Mouse (Mus musculus): Measurements from ENCODE around the gene Mbd6.
"Not testable (repeated sequence)": the region's sequence is repeated elsewhere in the genome, so short reads cannot be mapped to it uniquely, and the experiment has no call there.

The Mbd6 gene

DNA sequence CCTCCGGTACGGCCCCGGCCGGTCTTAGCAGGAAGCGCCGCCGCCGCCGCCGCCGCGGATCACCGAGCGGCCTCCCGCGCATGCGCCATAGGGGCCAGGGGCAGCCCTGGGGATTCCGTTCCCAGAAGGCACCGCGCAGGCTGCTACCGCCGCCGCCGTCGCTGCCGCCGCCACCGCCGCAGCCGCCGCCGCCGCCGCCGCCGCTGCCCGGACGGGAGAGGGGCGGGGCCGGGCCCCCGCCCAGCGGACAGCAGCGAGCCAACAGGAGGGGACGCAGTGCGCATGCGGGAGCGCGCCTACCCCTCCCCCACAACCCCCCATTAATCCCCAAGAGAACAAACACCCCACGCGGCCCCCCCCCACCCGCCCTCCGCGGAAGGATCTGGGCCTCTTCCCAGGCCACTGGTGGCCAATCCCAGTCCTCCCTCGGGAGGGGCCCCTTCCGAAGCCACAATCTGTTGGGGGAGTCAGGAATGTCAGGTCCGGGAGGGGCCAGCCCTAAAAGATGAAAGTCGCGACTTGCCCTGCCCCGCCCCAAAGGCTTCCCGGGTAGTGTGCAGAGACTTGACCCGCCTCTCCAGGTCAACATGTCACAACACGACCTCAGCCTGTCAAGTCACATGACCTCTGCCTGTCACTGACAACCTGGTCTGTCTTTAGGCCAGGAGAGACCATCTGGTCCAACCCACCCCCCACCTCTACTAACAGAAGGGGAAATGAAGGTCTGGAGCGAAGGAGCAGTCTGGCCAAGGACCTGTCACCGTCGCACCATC is at the start of gene Mbd6:
Gene Mbd6, minus strand, starts transcription at position 219 of the 773 bp plus-strand sequence.
- DNase-seq (ENCODE audit: low spot score), result peak; percentile 92

DNA sequence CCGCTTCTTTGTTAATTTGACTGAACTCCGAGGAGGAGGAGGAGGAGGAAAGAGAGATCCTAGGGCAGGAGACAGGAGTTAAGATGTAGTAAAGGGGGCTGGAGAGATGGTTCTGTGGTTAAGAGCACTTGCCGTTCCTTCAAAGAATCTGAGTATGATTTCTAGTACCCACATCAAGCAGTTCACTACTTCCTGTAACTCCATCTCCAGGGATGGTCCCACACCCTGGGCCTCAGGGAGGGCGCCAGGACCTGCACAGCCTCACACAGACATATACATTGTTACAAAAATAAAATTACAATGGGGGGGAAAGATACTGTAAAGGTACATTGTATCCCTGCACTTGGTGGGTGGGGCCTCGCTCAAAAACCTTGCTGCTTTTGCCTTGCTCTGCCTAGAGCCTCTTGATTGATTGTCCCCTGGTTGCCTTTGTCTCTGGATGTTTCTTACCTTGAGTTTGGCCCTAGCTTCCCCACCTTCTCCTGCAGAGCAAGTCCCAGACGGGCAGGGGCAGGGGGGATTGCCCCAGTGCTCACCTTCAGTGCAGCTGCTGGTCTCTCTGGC is 48.8 kb upstream of the Mbd6 start:
- DNase-seq (ENCODE audit: low spot score), result peak; percentile 45

DNA sequence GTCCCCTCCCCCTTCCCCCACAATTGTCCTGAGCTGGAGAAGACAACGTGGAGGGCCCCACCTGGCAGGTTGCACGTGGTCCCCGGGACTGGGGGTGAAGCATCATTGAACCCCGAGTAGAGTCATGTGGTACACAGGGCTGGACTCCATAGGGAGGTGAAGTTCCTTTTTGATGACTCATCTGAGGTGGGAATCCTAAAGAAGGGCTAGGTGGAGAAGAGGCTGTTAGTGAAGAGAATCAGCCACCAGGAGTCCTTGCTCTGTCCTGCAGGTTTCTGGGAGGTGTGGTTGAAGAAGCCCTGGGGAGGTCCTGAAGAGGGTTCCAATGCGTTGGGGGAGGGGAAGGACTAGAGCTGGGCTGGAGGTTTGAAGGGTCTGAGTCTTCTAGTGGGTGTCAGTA is 48.1 kb upstream of the Mbd6 start:
- no peak for DNase-seq (ENCODE audit: low spot score)

DNA sequence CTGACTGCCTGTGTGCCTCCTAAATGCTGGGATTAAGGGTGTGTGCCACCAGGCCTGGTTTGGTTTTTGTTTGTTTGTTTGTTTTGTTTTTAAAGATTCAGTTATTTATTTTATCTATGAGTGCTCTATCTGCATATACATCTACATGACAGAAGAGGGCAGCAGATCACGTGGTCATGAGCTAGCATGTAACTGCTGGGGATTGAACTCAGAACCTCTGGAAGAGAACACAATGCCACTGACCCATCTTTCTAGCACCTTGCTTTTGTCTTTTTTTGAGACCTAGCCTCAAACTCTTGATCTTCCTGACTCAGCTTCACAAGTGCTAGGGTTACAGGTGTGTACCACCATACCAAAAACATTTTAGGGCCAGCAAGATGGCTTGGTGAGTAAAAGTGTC is 46.5 kb upstream of the Mbd6 start:
- no peak for DNase-seq (ENCODE audit: low spot score)

DNA sequence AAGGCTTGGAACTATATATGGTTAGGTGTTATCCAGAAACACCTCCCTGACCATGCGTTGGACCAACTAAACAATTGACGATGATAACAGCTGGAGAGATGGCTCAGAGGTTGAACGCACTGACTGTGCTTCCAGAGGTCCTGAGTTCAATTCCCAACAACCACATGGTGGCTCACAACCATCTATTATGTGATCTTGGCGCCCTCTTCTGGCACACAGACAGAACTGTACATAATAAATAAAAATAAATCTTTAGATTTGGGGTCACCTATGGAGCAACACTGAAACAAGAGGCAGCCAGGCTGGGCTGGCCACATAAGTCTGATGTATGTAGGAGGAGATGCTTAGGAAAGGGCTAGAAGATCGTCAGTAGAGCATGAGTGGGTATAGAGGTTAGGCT is 44.3 kb upstream of the Mbd6 start:
- no peak for DNase-seq (ENCODE audit: low spot score)

DNA sequence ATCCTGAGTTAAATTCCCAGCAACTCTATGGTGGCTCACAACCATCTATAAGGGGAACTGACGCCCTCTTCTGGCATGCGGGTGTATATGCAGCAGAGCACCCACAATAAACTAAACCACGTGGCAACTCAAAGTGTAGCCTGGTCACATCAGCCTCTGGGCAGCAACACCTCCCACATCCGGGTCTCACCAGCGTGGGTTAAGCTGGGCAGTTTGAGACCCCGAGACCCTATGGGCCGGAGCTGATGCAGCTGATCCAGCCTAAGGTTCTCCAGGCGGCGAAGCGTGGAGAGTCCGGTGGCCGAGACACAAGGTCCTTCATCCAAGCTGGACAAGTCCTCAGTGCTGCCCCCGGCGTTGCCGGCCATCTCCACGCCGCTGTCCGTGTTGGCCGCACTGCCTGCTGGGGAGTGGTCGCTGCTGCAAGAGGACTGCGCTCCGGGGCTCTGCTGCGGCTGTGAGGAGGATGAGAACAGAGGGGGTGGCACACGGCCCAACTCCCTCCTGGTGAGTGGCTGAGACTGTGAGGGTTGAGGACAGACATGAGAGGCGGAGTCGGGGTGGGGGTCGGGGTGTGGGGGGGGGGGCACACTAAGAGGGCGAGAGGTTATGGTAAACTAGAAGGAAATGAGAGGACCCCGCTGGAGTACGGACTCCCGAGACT is 43.5 kb upstream of the Mbd6 start:
- no peak for DNase-seq (ENCODE audit: low spot score)

DNA sequence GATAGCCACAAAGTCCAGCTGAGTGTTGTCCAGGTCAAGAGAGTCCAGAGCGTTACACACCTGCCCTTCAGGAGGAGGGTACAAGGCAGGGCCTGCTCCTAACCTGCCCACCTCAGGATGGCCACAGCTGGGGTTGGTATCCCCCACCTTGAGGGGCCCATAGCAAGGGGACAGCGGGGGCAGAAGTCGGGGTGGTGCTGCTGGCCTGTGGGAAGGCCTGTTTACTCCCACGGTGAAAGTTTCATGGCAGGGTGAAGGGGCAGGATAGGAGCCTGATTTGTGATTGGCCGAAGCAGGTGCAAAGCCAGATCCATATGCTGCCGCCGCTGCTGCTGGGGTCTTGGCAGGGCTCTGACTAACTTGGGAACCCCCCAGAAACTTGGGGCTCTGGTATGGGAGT is 41.4 kb upstream of the Mbd6 start:
- DNase-seq (ENCODE audit: low spot score), result no peak

DNA sequence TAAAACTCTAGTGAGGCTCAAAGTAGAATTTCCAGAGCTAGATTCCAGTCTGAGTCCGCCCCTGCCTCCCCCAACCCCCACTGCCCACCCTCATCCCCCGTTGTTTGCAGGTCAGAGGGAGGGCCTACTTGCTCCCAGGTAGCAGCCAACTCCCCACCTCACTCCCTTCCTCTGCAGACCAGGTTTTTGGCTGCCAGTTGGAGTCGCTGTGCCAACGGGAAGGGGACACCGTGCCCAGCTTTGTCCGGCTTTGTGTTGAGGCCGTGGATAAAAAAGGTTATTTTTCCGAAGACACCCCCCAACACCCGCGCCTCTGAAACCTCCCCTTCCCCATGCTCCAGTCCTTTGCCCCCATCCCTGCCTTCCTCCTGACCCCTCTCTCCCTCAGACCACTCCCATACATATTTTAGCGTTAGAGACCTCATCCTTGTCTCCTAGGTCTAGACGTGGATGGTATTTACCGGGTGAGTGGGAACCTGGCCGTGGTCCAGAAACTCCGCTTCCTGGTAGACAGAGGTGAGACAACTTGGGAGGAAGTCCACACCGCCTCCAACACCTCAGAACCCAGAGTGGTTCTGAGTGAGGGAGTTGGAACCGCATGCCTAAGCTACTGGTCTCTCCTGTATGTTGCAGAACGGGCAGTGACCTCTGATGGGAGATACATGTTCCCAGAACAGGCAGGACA is 38.8 kb upstream of the Mbd6 start:
- no peak for DNase-seq (ENCODE audit: low spot score)

DNA sequence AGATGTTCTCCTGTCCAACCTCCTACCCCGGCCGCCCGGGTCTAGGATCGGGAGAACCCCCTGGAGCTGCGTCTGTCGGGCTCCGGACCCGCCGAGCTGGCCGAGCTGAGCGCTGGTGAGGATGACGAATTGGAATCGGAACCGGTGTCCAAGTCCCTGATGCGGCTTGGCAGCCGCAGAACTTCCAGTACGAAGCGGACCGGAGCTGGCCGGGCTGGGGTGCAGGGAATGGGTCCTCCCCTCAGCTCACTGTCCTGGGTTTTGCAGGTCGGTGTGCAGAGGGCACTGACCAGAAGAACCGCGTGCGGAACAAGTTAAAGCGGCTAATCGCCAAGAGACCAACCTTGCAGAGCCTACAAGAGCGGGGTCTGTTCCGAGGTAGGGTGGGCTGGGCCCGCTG is 38.0 kb upstream of the Mbd6 start:
- DNase-seq (ENCODE audit: low spot score), result no peak

DNA sequence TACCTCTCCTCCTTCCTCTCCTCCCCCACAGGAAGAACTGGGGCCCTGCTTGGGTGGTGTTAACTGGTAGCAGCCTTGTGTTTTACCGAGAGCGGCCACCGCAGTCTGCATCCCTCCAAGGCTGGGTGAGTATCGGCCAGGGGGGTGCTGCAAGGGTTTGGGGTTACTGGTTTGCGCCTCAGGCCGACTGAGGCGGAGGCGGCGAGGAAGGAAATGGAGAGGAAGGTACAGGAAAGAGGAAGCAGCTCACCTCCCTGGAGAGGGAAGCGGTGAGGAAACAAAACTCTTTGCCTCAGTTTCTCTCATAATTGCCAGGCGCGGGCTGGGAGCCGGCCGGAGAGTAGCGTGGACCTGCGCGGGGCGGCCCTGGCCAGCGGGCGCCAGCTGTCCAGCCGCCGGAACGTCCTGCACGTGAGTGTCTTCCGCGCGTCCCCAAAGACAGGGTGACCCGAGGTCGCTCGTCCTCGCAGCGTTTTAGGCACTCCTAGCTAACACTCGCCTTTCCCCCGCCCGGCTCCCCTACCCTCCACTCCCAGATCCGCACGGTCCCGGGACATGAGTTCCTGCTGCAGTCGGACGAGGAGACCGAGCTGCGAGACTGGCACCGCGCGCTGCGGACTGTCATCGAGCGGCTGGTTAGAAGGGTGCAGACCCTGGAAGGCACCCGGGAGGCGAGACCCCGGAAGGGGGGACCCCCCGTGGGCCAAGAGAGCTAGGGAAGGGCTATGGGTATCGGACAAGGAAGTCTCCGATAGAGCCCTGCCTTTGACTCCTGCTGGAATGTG is 37.4 kb upstream of the Mbd6 start:
- DNase-seq (ENCODE audit: low spot score), result peak; percentile 55

DNA sequence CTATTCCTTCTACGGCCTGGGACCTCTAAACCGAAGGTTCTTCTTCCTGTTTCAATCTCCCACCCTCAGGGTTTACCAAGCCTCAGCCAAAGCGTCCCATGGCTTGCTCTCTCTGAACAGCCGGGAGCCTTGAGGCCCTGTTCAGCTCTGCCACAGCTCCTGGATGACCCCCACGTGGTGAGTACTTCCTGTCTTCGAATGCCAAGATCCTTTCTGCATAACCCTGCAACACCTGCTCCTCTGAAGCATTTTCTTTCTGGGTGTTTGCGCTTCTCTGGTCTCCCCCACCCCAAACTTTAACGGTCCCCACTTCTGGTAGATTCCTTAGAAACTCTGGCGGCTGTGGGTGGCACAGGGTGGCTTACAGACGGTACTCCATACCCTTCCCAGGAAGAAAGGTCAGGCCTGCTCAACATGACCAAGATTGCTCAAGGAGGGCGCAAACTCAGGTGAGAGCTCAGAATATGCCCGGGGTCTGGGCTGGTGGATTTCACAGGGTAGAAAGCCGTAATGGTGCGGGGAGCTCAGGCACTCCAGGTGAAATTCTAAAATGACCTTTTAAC is 36.7 kb upstream of the Mbd6 start:
- DNase-seq (ENCODE audit: low spot score), result peak; percentile 52

DNA sequence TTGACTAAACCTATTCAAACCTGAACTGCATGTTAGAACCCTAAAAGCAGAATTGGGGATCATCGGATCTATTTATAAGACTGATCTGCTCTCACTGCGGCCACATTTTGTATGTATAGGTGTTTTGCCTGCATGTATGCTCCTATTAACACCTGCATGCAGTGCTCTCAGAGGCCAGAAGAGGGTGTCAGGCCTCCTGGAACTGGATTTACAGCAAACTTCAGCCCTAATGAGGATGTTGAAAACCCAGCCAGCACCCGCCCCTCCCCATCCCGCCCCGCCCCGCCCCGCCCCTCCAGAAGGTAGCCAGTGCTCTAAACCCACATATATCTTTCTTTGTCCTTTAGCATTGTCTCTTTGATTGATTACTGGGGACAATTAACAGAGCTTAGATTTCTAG is 35.7 kb upstream of the Mbd6 start:
- DNase-seq (ENCODE audit: low spot score), result peak; percentile 86

DNA sequence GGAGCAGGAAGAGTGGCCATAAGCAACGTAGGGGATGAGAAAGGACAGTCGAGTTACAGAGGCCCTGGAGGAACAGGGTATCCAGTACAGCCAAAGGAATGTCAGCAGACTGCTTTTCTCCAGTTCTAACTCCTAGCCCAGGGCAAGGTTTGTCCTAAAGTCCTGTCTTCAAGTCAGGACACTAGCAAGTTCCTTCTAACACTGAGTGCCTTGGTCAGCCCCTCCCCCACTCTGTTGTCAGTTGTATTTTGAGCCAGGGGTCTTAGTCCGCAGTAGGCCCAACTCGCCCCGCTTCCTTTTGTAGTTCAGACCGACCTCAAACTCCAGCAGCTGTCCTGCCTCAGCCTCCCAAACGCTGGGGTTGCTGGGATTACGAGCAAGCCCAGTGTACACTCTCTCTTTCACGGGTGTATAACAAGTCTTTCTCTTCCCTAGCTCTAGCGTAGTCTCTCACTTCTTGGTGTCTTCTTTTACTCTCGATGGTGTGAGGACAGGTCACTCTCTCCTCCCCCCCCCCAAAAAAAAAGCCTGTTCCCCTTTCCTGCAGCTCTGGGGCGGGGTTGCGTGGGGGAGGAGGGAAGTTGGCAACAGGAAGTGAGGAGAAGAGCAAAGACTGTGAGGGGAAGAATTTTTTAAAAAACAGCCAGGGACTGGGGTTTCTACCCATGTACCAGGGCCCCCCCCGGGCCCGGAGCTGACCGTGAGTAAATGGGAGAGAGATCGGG is 34.5 kb upstream of the Mbd6 start:
- no peak for DNase-seq (ENCODE audit: low spot score)

DNA sequence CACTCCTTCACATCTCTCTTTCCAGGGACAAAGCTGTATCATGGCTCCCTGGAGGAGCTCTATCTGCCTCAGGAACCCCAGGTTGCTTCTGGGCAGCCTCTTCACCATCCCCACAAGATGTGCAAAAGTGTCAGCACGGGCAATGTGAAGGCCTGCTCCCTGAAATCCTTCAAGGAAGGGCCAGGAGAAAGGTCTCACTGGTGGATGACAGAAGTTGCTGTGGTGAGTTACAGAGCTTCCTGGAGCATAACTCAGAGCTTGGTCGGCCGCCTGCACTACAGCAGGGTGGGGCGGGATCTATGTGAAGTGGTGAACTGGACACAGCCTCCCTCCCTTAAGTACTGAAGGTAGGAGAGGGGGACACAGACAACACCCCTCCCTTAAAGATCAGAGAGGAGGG is 33.9 kb upstream of the Mbd6 start:
- DNase-seq (ENCODE audit: low spot score), result no peak

DNA sequence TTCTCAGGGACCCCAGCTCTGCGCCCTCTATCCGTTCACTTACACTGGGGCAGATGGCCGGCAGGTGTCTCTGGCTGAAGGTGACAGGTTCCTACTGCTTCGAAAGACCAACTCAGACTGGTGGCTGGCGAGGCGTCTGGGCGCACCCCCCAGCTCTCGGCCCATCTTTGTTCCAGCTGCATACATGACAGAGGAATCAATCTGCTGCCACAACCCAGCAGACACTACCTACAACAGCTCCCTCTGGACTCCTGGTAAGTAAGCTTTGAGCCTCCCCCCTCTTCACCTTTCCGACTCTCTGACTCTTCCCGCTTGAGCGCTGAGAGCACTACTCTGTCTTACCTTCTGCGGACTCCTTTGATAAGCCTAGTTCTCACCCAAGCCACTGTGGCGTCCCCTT is 33.4 kb upstream of the Mbd6 start:
- DNase-seq (ENCODE audit: low spot score), result peak; percentile 40

DNA sequence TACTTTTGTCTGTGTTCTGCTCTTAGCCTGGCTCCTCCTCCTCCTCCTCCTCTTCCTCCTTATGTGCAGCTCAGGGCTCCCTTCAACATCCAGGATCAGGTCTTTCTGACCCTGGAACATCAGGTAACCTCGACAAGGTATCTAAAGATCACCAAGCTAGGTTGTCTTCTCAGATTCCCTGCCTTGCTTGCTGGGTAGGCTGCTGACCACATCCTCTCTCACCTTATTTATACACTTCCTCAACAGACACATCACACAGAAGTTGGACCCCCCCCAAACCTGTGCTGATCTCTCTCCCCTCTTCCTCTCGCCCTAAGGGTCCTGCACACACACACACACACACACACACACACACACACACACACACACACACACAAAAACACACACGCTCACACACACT is 32.8 kb upstream of the Mbd6 start, which contains the start of gene Arhgap9:
Gene Arhgap9, plus strand, starts transcription at position 344 of the 400 bp plus-strand sequence.
- DNase-seq (ENCODE audit: low spot score), result peak; percentile 63

DNA sequence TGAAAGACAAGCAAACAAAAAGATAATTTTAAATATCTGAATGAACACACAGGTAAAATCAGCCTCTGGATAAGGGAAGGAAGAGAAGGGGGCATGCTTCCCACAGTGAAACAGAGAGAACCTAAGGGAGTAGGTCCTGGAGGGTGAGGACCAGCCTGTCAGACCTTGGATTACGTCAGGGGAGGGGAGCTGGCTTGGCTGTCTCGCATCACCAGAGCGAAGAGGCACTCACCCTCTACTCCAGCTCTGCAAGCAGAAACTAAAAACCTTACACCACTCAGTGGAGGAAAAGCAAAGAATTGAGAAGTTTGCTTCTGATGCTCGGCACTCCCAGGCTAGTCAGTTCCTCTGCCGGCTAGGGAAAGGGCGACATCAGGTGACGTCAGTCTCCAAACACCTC is 31.2 kb upstream of the Mbd6 start:
- DNase-seq (ENCODE audit: low spot score), result no peak

DNA sequence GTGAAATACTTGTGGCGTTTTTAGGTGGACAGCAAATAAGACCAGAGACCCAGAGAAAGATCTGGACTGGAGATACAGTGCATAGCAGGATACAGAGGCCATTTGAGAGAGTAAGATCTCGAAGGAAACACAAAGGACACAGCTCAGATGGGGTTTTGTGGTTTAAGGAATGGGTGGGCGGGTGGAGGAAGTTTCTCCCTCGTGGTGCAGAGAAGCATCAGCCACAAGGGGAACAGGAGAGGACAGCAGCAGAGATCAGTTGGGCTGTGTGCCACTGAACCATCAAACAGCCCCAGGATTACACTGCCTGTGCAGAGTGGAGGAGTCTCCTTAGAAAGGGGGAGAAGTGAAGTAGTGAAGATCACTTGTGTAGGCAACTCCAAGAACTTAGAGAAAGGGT is 29.2 kb upstream of the Mbd6 start:
- no peak for DNase-seq (ENCODE audit: low spot score)

DNA sequence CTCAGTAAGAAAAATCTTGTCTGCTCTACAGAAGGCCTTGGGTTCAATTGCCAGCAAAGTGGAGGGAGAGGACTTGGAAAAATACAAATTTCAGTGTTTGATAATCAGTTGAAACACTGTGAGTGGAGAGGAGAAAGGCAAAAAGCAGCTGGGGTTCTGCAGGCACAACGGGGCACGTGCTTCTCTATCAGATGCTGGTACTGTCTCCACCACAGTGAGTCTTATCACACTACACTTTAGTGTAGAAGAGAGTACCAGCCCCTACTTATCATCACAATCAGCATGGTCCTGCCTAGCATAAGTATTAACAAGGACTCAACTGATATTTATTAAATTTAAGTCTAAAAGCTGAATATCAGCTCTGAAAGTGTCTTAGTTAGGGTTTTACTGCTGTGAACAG is 28.5 kb upstream of the Mbd6 start:
- DNase-seq (ENCODE audit: low spot score), result no peak

DNA sequence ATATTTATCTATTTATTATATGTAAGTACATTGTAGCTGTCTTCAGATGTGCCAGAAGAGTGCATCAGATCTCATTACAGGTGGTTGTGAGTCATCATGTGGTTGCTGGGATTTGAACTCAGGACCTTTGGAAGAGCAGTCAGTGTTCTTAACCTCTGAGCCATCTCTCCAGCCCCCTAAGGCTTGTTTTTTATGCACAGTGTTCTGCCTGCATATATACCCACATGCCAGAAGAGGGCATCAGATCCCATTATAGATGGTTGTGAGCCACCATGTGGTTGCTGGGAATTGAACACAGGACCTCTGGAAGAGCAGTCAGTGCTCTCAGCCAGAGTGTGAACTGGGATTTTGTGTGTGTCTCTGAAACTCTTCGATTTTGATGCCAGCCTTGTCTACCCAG is 26.1 kb upstream of the Mbd6 start:
- not testable (repeated sequence) for DNase-seq (ENCODE audit: low spot score)

DNA sequence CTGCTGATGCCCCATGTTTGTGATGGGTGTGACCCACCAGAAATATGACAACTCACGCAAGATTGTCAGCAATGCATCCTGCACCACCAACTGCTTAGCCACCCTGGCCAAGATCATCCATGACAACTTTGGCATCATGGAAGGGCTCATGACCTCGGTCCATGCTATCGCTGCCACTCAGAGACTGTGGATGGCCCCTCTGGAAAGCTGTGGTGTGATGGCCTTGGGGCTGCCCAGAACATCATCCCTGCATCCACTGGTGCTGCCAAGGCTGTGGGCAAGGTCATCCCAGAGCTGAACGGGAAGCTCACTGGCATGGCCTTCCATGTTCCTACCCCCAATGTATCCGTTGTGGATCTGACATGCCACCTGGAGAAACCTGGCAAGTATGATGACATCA is 24.7 kb upstream of the Mbd6 start:
- not testable (repeated sequence) for DNase-seq (ENCODE audit: low spot score)
